In genomic region chr16:89765470-89765869, GRCm38 (mm10) we compare ENCODE assay signal across 7 mouse cellular contexts.
DNase-seq lines count a peak whose midpoint lies in the region; ATAC-seq and TF ChIP-seq lines count a peak whose summit lies in the region.

No protein-coding gene starts in this region.

- H3K4me1 ChIP-seq in hindbrain, embryonic 15.5 days (replicated peaks), result 0 out of 2 replicates have a peak, but pooled peaks cover 3% of the 10 kb centered on the region
- 0 out of 2 replicates have a peak, but pooled peaks cover 3% of the 10 kb centered on the region for H3K4me1 ChIP-seq in hindbrain, embryonic 12.5 days
- peaks cover 0 to 2% of the 10 kb centered on the region in 2 experiments; a peak in 1 of 4 replicates for H3K4me1 ChIP-seq in ES-E14 (ENCODE audit: control insufficient read depth in 2 of 2, insufficient read depth in 2 of 2, low read length in 2 of 2, poor library complexity in 1 of 2)
- peaks cover 10% of the 10 kb centered on the region for H3K4me1 ChIP-seq in forebrain, embryonic 15.5 days
- no peaks in the 10 kb centered on the region for H3K4me1 ChIP-seq in midbrain, embryonic 13.5 days (replicated peaks)

- H3K9ac ChIP-seq in hindbrain, embryonic 15.5 days, result no peak overlapping the region
- no peak overlapping the region for H3K9ac ChIP-seq in hindbrain, embryonic 12.5 days
- H3K9ac ChIP-seq in ES-E14 (ENCODE audit: insufficient read depth, low read depth, low read length, poor library complexity, severe bottlenecking), result no peak overlapping the region
- H3K9ac ChIP-seq in forebrain, embryonic 15.5 days (replicated peaks), result no peak overlapping the region
- H3K9ac ChIP-seq in midbrain, embryonic 13.5 days (replicated peaks), result no peak overlapping the region

- peak; percentile 7; the same call in 1 of the 2 replicates for ATAC-seq in hindbrain, embryonic 15.5 days (ENCODE audit: low FRiP score, low read depth)
- ATAC-seq in hindbrain, embryonic 12.5 days (ENCODE audit: low FRiP score), result no peak; the same call in 1 of the 2 replicates
- 0 out of 2 replicates have a peak, but pooled peaks have one; percentile 12 for ATAC-seq in forebrain, embryonic 15.5 days (replicated peaks)
- ATAC-seq in midbrain, embryonic 13.5 days, result peak; percentile 41; the same call in 1 of the 2 replicates

- H3K27me3 ChIP-seq in hindbrain, embryonic 15.5 days, result no peaks in the 10 kb centered on the region
- no peaks in the 10 kb centered on the region for H3K27me3 ChIP-seq in hindbrain, embryonic 12.5 days
- no peaks in the 10 kb centered on the region for H3K27me3 ChIP-seq in forebrain, embryonic 15.5 days
- no peaks in the 10 kb centered on the region for H3K27me3 ChIP-seq in midbrain, embryonic 13.5 days

- H3K9me3 ChIP-seq in hindbrain, embryonic 15.5 days, result peaks cover 9% of the 10 kb centered on the region
- H3K9me3 ChIP-seq in hindbrain, embryonic 12.5 days (replicated peaks), result peaks cover 14% of the 10 kb centered on the region
- no peaks in the 10 kb centered on the region for H3K9me3 ChIP-seq in ES-E14 (ENCODE audit: control insufficient read depth, insufficient read depth, low read depth, low read length)
- peaks cover 6% of the 10 kb centered on the region; the same call in 1 of the 2 replicates for H3K9me3 ChIP-seq in forebrain, embryonic 15.5 days
- peaks cover 18% of the 10 kb centered on the region for H3K9me3 ChIP-seq in midbrain, embryonic 13.5 days

- in situ Hi-C loops in ES-E14 (cut with MboI; ENCODE audit: low sequenced_read_pairs in 2 of 2, unreplicated experiment in 2 of 2), result loop anchor here in 1 of 2 experiments (10.0 kb wide), 1 partner anchor 231 kb away; no protein-coding TSS in a partner anchor

- WGBS in hindbrain, embryonic 15.5 days, result 10% methylated on average over 8 of the region's 8 CpGs
- 11% methylated on average over 8 of the region's 8 CpGs for whole genome bisulfite sequencing in hindbrain, embryonic 12.5 days
- 8% methylated on average over 8 of the region's 8 CpGs for WGBS in forebrain, embryonic 15.5 days
- WGBS in midbrain, embryonic 13.5 days, result 6% methylated on average over 8 of the region's 8 CpGs

- DNase-seq in 3T3-L1 (ENCODE audit: low read depth, low spot score) (peak; percentile 15), ES-E14 (ENCODE audit: low read depth, low spot score) (peak; percentile 33)
- DNase-seq in thymus, postnatal 25 days, result no peak

- H3K27ac ChIP-seq in hindbrain, embryonic 15.5 days (replicated peaks), result no peak overlapping the region
- no peak overlapping the region for H3K27ac ChIP-seq in hindbrain, embryonic 12.5 days
- no peak overlapping the region for H3K27ac ChIP-seq in ES-E14 (ENCODE audit: insufficient read depth, low read depth, low read length, poor library complexity, severe bottlenecking)
- H3K27ac ChIP-seq in forebrain, embryonic 15.5 days (replicated peaks), result no peak overlapping the region
- H3K27ac ChIP-seq in midbrain, embryonic 13.5 days, result no peak overlapping the region

- no peaks in the 10 kb centered on the region for H3K36me3 ChIP-seq in hindbrain, embryonic 15.5 days
- H3K36me3 ChIP-seq in hindbrain, embryonic 12.5 days, result no peaks in the 10 kb centered on the region
- H3K36me3 ChIP-seq in ES-E14 (ENCODE audit: control insufficient read depth, insufficient read depth, low read length, poor library complexity, severe bottlenecking), result no peaks in the 10 kb centered on the region
- no peaks in the 10 kb centered on the region for H3K36me3 ChIP-seq in forebrain, embryonic 15.5 days
- H3K36me3 ChIP-seq in midbrain, embryonic 13.5 days, result 0 out of 2 replicates have a peak, but pooled peaks cover 2% of the 10 kb centered on the region

- H3K4me2 ChIP-seq in hindbrain, embryonic 15.5 days, result no peak overlapping the region
- H3K4me2 ChIP-seq in hindbrain, embryonic 12.5 days (replicated peaks), result no peak overlapping the region
- no peak overlapping the region for H3K4me2 ChIP-seq in forebrain, embryonic 15.5 days (replicated peaks)
- H3K4me2 ChIP-seq in midbrain, embryonic 13.5 days (replicated peaks), result no peak overlapping the region

- no peak overlapping the region for H3K4me3 ChIP-seq in hindbrain, embryonic 15.5 days
- H3K4me3 ChIP-seq in hindbrain, embryonic 12.5 days, result no peak overlapping the region
- H3K4me3 ChIP-seq in ES-E14 (ENCODE audit: insufficient read depth in 1 of 2, low read depth in 1 of 2, low read length in 2 of 2, poor library complexity in 1 of 2, severe bottlenecking in 1 of 2), result no peak overlapping the region
- H3K4me3 ChIP-seq in forebrain, embryonic 15.5 days, result no peak overlapping the region
- H3K4me3 ChIP-seq in midbrain, embryonic 13.5 days (replicated peaks), result no peak overlapping the region

TF ChIP-seq in ES-E14, 5 proteins besides CTCF, POLR2A, EP300 and RAD21:
- TF ChIP-seq ZC3H11A (IDR thresholded peaks at IDR 0.05; ENCODE audit: borderline replicate concordance, low read depth, low read length) (peak; percentile 79; the same call in 1 of the 2 replicates), MAFK (IDR thresholded peaks at IDR 0.05; ENCODE audit: insufficient read depth, low read depth, low read length) (no peak)
TF ChIP-seq in ES-E14: peak in this region for 1.
